Mouse (Mus musculus): Measurements from ENCODE around the gene Mvd.

DNA sequence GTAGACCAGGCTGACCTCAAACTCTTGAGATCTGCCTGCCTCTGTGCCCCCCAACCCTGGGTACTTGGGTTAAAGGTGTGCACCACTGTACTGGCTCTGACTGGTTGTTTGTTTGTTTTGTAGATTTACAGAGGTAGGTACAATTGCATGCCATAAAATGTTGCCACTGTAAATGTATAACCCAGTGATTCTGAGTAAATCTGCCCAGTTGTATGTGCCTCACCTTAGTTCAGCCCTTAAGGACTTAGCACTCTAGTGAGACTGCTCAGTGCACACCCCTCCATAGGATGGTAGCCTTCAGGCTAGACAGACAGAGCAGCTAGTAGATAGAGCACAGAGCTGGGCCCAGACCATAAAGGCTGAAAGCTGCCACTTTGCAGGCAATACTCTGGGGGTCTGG is 49.5 kb downstream of the Mvd start:
- TF ChIP-seq CTCF (IDR thresholded peaks at IDR 0.05; ENCODE audit: insufficient read depth, low read length) (no peak), POLR2A (IDR thresholded peaks at IDR 0.05; ENCODE audit: borderline replicate concordance, extremely low read depth, low read depth, low read length) (no peak)
